Mouse (Mus musculus): ENCODE data around the gene Btg1. TPM values are rescaled to one million over a fixed set of nuclear protein-coding genes. Genes with fewer than 3 reads are reported as not detected.

Gene Btg1
- polyA plus RNA-seq (2012; ENCODE audit: insufficient read depth, low replicate concordance), result 29.6 and 36.7 TPM in 2 replicates

- no peaks in the 10 kb centered on the region for H3K9me3 ChIP-seq
- peaks cover 29% of the 10 kb centered on the region for H3K4me1 ChIP-seq
- no peaks in the 10 kb centered on the region for H3K27me3 ChIP-seq (replicated peaks)
- H3K4me3 ChIP-seq (replicated peaks), result peak within 1 kb of the TSS; percentile 97
- TF ChIP-seq FLI1 (IDR thresholded peaks at IDR 0.05; ENCODE audit: low read length) (peak; percentile 61; the same call in 1 of the 2 replicates), GATA1 (IDR thresholded peaks at IDR 0.05; ENCODE audit: borderline replicate concordance, low read length) (no peak)
- peaks cover 26% of the 10 kb centered on the region for H3K36me3 ChIP-seq (replicated peaks; ENCODE audit: low read length)
Observed at GRCm38 (mm10) chr10:96616709-96617116, at the start of gene Btg1. Gene Btg1, plus strand, starts transcription at chr10:96617006.

- peaks cover 7% of the 10 kb centered on the region for H3K9me3 ChIP-seq
- TF ChIP-seq FLI1 (IDR thresholded peaks at IDR 0.05; ENCODE audit: low read length) (no peak), GATA1 (IDR thresholded peaks at IDR 0.05; ENCODE audit: borderline replicate concordance, low read length) (no peak)
- H3K36me3 ChIP-seq (replicated peaks; ENCODE audit: low read length), result no peaks in the 10 kb centered on the region
- no peaks in the 10 kb centered on the region for H3K27me3 ChIP-seq (replicated peaks)
- H3K4me1 ChIP-seq, result 0 out of 2 replicates have a peak, but pooled peaks cover 3% of the 10 kb centered on the region
- no peak overlapping the region for H3K4me3 ChIP-seq (replicated peaks)
Observed at GRCm38 (mm10) chr10:96569469-96569868, 47.3 kb upstream of the Btg1 start.

- Histone ChIP-seq H3K27me3 (replicated peaks) (no peaks in the 10 kb centered on the region), H3K4me1 (no peaks in the 10 kb centered on the region), H3K36me3 (replicated peaks; ENCODE audit: low read length) (no peaks in the 10 kb centered on the region), H3K9me3 (peaks cover 7% of the 10 kb centered on the region), H3K4me3 (replicated peaks) (no peak overlapping the region)
- TF ChIP-seq GATA1 (IDR thresholded peaks at IDR 0.05; ENCODE audit: borderline replicate concordance, low read length) (no peak), FLI1 (IDR thresholded peaks at IDR 0.05; ENCODE audit: low read length) (no peak)
Observed at GRCm38 (mm10) chr10:96571176-96571575, 45.6 kb upstream of the Btg1 start.

GRCm38 (mm10) chr10:96574786-96575185 lies 42.0 kb upstream of the Btg1 start:
- H3K9me3 ChIP-seq, result no peaks in the 10 kb centered on the region
- no peaks in the 10 kb centered on the region for H3K36me3 ChIP-seq (replicated peaks; ENCODE audit: low read length)
- H3K4me1 ChIP-seq, result no peaks in the 10 kb centered on the region
- TF ChIP-seq FLI1 (IDR thresholded peaks at IDR 0.05; ENCODE audit: low read length) (no peak), GATA1 (IDR thresholded peaks at IDR 0.05; ENCODE audit: borderline replicate concordance, low read length) (no peak)
- no peak overlapping the region for H3K4me3 ChIP-seq (replicated peaks)
- H3K27me3 ChIP-seq (replicated peaks), result no peaks in the 10 kb centered on the region

GRCm38 (mm10) chr10:96575338-96575737 lies 41.5 kb upstream of the Btg1 start:
- Histone ChIP-seq H3K4me1 (no peaks in the 10 kb centered on the region), H3K9me3 (no peaks in the 10 kb centered on the region), H3K27me3 (replicated peaks) (no peaks in the 10 kb centered on the region), H3K36me3 (replicated peaks; ENCODE audit: low read length) (no peaks in the 10 kb centered on the region), H3K4me3 (replicated peaks) (no peak overlapping the region)
- TF ChIP-seq GATA1 (IDR thresholded peaks at IDR 0.05; ENCODE audit: borderline replicate concordance, low read length), result no peak
- TF ChIP-seq FLI1 (IDR thresholded peaks at IDR 0.05; ENCODE audit: low read length), result no peak

GRCm38 (mm10) chr10:96578924-96579323 lies 37.9 kb upstream of the Btg1 start:
- no peaks in the 10 kb centered on the region for H3K4me1 ChIP-seq
- no peak overlapping the region for H3K4me3 ChIP-seq (replicated peaks)
- H3K36me3 ChIP-seq (replicated peaks; ENCODE audit: low read length), result no peaks in the 10 kb centered on the region
- no peaks in the 10 kb centered on the region for H3K9me3 ChIP-seq
- TF ChIP-seq GATA1 (IDR thresholded peaks at IDR 0.05; ENCODE audit: borderline replicate concordance, low read length) (no peak), FLI1 (IDR thresholded peaks at IDR 0.05; ENCODE audit: low read length) (no peak)
- no peaks in the 10 kb centered on the region for H3K27me3 ChIP-seq (replicated peaks)

- Histone ChIP-seq H3K9me3 (no peaks in the 10 kb centered on the region), H3K4me3 (replicated peaks) (no peak overlapping the region), H3K4me1 (no peaks in the 10 kb centered on the region), H3K36me3 (replicated peaks; ENCODE audit: low read length) (no peaks in the 10 kb centered on the region), H3K27me3 (replicated peaks) (no peaks in the 10 kb centered on the region)
- TF ChIP-seq GATA1 (IDR thresholded peaks at IDR 0.05; ENCODE audit: borderline replicate concordance, low read length) (no peak), FLI1 (IDR thresholded peaks at IDR 0.05; ENCODE audit: low read length) (no peak)
Observed at GRCm38 (mm10) chr10:96579436-96579835, 37.4 kb upstream of the Btg1 start.

- no peak overlapping the region for H3K4me3 ChIP-seq (replicated peaks)
- H3K27me3 ChIP-seq (replicated peaks), result no peaks in the 10 kb centered on the region
- H3K36me3 ChIP-seq (replicated peaks; ENCODE audit: low read length), result no peaks in the 10 kb centered on the region
- H3K9me3 ChIP-seq, result no peaks in the 10 kb centered on the region
- TF ChIP-seq FLI1 (IDR thresholded peaks at IDR 0.05; ENCODE audit: low read length) (no peak), GATA1 (IDR thresholded peaks at IDR 0.05; ENCODE audit: borderline replicate concordance, low read length) (no peak)
- H3K4me1 ChIP-seq, result no peaks in the 10 kb centered on the region
Observed at GRCm38 (mm10) chr10:96580246-96580645, 36.6 kb upstream of the Btg1 start.

- Histone ChIP-seq H3K36me3 (replicated peaks; ENCODE audit: low read length) (no peaks in the 10 kb centered on the region), H3K4me1 (no peaks in the 10 kb centered on the region), H3K9me3 (no peaks in the 10 kb centered on the region), H3K4me3 (replicated peaks) (no peak overlapping the region), H3K27me3 (replicated peaks) (no peaks in the 10 kb centered on the region)
- TF ChIP-seq FLI1 (IDR thresholded peaks at IDR 0.05; ENCODE audit: low read length) (no peak), GATA1 (IDR thresholded peaks at IDR 0.05; ENCODE audit: borderline replicate concordance, low read length) (no peak)
Observed at GRCm38 (mm10) chr10:96581232-96581631, 35.6 kb upstream of the Btg1 start.

GRCm38 (mm10) chr10:96586191-96586880 lies 30.5 kb upstream of the Btg1 start:
- Histone ChIP-seq H3K4me3 (replicated peaks) (no peak overlapping the region), H3K36me3 (replicated peaks; ENCODE audit: low read length) (no peaks in the 10 kb centered on the region), H3K9me3 (no peaks in the 10 kb centered on the region), H3K27me3 (replicated peaks) (no peaks in the 10 kb centered on the region), H3K4me1 (peaks cover 6% of the 10 kb centered on the region)
- no peak for TF ChIP-seq GATA1 (IDR thresholded peaks at IDR 0.05; ENCODE audit: borderline replicate concordance, low read length)
- no peak for TF ChIP-seq FLI1 (IDR thresholded peaks at IDR 0.05; ENCODE audit: low read length)
